Mouse (Mus musculus): ENCODE measurements around the gene Fyb2.
A peak's percentile ranks its signal among the peaks of the same experiment; 100 is the strongest.

Fyb2 gene

GRCm38 (mm10) chr4:104913291-104914129 is at the start of gene Fyb2:
Gene Fyb2, plus strand, starts transcription at chr4:104913456.
- DNase-seq = peak; percentile 38 to 45

DNA sequence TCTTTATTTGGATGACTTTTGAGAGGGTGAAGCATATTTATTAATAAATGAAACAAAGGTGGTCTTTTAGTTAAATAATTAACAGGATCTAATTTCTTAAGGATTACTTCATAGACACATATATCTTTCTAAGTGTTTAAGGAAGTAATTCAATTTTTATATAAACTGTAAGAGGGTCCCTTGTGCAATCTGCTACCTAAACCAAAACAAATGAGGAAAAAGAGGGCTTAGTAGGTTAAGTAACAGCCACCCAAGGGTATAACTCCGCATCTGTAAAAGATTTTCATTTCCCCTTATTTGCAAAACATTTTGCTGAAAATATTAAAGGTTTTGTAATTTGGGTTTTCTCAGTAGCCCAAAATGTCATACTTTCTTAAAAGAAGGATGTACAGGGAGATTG is 48.9 kb upstream of the Fyb2 start:
- no peak for DNase-seq

DNA sequence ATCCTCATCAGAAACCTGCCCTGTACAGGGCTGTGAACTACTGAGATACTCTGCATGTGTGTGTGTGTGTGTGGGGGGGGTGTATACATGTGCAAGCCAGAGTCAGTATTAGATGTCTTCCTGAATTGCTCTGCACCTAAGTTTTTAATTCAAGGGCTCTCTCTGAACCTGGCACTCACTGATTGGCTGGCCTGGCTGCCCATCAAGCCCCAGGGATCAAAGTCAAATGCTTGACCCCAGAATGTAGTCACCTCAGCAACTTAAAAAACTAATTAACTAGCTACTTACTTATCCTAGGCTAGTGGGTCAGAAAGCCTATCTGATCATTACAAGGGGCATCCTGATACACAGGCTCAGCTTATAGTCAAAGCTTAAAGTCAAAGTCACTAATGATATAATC is 43.7 kb upstream of the Fyb2 start:
- no peak for DNase-seq

GRCm38 (mm10) chr4:104870196-104870595 is 43.1 kb upstream of the Fyb2 start:
- DNase-seq = no peak

- DNase-seq = no peak
These were observed 37.4 kb upstream of the Fyb2 start for GRCm38 (mm10) chr4:104875832-104876231.

DNA sequence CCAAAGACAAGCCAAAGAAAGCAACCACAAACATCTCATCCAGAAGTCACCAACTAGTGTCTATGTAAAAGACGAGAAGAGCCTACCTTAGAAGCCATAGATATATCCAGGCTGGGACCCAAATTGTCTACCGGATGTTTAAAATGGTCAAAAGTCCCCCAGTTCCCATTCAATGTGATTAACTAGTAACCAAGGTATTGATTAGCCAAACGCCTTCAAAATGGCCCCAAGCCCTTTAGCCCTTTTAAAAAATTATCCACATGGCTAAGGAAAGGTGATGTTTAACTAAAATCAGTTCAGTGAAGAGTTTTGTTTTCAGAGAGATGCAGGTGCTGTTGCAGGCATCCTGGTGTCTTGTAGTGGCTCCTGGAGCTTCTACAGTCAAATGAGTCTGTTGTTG is 36.9 kb upstream of the Fyb2 start, which contains the start of gene C8a:
TSS of gene C8a (minus strand) at position 76 of the 400 bp plus-strand sequence.
- no peak for DNase-seq

- no peak for DNase-seq
These were observed 25.8 kb upstream of the Fyb2 start for GRCm38 (mm10) chr4:104887486-104887885.

- no peak for DNase-seq
These were observed 24.6 kb upstream of the Fyb2 start for GRCm38 (mm10) chr4:104888499-104889262.

DNA sequence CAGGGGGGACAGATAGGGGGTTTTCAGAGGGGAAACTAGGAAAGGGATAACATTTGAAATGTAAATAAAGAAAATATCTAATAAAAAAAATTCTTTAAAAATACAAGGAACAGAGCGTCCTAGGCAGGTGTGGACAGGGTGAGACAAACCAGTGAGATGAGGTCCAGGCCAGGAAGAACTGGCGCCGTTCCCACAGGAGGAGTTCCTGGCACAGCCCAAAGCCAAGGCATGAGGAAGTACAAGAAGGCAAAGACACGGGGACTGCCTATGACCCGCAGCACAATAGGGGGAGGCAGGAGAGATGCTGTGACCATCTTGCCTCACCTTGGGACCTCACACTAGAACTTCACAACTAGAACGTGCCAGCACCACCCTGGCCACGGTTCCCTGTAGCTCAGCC is 21.5 kb upstream of the Fyb2 start:
- peak in 1 of 2 experiments; percentile 24 for DNase-seq

GRCm38 (mm10) chr4:104893588-104893987 is 19.7 kb upstream of the Fyb2 start:
- DNase-seq = no peak

GRCm38 (mm10) chr4:104894004-104894734 is 19.1 kb upstream of the Fyb2 start:
- peak in 1 of 2 experiments; percentile 31 for DNase-seq

DNA sequence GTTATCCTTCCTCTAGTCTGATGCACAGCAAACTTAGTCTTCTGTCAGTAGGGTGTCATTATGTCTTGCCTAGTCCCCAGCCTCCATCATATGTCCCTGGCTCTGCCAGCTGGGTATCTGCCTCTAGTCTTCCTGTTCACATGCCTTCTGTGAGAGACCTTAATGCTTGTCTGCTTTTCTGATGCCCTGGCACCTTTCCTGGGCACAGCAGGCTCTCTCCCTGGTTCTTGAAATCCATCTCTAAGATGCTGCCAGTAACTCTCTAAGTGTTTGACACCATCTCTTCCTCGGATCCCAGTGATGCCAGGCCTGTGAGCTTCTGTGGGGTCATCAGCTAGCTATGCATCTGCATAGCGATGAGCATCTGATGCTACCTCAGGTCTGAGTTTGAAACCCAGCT is 10.4 kb upstream of the Fyb2 start:
- DNase-seq = no peak

DNA sequence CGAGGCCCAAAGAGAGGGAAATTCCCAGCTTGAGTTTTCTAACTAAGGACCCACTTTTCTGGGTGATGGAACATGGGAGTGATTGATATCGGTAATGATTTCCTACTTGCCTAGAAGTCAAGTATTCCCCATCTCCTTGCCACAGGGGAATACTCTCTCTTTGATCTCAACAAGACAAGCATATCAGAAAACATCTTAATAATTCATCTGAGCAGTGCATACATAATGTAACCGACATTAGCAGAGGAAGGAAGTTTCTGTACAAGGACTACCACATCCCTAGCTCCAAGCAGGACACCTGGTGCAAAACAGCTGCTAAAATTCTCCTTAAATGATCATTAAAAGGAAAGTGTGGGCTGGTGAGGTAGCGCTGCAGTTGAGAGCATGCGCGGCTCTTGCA is 8.2 kb upstream of the Fyb2 start:
- no peak for DNase-seq

GRCm38 (mm10) chr4:104911685-104912084 is 1.6 kb upstream of the Fyb2 start:
- DNase-seq = peak; percentile 43 to 71

DNA sequence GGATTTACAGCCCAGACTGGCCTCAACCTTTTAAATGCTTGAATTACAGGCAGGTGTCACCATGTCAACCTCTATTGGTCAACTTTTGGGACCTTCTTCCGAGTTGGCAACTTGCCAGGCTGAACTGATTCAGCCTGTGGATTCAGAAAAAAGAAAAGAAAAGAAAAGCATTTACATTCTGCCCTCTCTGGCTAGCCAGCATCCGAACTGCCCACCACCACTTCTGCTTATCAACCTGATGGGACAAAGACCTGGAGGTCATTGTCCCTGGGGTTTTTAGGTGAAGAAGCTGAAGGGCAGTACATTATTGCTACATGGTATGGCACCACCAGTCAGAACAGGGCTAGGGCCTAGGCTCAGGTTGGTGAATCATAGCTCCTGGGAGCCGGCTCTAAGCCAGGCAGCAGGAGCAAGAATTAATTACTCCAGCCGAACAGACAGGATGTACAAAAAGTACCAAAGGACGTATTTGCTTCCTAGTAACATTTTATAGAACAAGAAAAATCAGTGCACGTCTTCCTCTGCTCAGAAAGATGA is 1.5 kb downstream of the Fyb2 start:
- DNase-seq = no peak

- no peak for DNase-seq
These were observed 4.8 kb downstream of the Fyb2 start for GRCm38 (mm10) chr4:104918017-104918416.

DNA sequence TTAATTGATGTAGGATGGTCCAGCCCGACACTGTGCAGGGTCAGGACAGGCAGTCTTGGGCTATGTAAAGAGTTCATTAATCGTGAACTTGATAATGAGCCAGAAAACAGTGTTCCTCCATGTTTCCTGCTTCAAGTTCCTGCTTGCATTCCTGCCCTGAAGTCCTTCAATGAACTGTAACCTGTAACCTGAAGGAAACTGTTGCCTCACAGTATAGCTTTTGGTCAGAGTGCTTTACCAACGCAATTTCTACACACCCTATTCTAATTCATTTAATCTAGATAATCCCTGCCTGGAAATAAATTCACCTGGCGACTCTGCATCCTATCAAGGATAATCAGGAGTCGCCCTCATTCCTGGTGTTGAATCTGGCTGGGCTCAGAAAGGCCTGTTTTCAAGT is 12.1 kb downstream of the Fyb2 start:
- DNase-seq = no peak

DNA sequence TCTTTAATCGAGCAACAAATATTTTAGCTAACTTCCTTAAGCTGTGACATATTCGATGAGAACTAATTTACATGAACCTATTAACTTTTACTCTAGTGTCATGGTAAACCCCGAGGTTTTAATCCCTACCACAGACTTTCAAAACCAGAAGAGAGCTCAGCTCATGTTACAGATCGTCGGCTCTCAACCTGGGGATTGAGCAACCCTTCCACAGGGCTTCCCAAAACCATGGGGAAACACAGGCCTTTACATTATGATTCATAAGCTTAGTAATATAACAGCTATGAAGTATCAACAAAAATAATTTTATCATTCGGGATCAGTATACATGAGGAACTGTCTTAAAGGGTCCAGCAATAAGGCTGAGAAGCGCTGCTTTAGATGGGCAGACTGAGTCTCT is 15.9 kb downstream of the Fyb2 start:
- DNase-seq = no peak

DNA sequence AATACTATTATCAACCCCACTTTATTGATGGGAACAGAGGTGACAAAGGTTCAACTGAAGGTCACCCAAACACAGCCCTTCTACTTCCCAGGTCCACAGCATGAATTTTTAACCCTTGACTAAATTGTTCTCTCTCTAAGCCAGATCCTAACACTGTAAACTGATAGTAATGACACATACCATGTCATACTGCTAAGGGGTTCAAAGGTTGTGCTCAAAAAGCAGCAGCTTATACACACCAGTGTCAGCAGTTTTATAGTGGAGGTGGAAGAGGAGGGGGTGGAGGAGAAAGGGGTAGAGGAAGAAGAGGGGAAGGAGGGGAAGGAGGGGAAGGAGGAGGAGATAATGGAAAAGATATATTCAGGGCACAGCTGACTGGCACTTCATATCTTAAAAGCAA is 20.4 kb downstream of the Fyb2 start:
- no peak for DNase-seq

GRCm38 (mm10) chr4:104934997-104935396 is 21.7 kb downstream of the Fyb2 start:
- DNase-seq = no peak

- no peak for DNase-seq
These were observed 22.2 kb downstream of the Fyb2 start for GRCm38 (mm10) chr4:104935436-104935835.

GRCm38 (mm10) chr4:104936011-104936410 is 22.8 kb downstream of the Fyb2 start:
- no peak for DNase-seq

DNA sequence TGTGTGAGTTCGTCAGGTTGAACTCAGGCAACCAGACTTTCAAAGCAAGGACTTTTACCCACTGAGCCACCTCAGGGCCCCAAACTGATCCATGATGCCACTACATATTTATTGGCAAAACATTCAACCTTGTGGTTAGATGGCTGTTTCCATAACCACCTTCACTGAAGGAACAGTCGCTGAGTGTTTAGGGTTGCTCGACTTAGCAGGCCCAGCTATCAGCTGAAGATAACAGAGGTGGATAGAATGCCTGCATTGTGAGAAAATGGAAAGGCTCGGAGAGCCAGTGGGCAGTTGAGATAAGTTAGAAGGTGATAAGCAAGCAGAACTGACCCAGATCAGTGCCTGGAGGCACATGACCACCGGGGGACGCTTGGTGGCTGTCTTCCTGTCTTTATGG is 26.3 kb downstream of the Fyb2 start:
- DNase-seq = no peak

Measured in lung, adult 18-20 months (tissue).